In the genomic region with DNA sequence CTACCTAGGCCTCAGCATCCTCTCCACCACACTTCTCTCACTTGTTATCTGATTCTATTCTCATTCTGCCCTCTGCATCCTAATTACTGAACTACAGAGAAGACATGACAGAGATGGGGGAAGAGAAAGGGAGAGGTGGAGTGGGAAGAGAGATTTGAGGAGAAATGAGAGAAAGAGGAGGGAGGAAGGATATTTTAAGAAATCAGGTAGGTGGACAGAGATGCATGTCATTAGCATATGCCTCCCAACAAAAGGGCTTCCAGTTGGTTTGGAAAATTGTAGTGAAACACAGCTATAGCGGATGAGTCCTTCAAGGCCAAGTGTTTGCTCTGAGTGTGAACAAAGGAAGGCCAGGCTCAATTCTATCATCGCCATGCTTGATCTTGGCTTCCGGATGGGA, we compare ENCODE assay signal across 17 mouse cellular contexts.
"Had no signal": no experiment of that assay in that cellular context is flagged by ENCODE, and none has a peak within 500 bp of the region (broad histone marks: within the 10 kb centered on the region; RNA-seq: fewer than 3 reads in every experiment).

No protein-coding gene starts in this region.

- H3K4me1 ChIP-seq: neural tube, embryonic 12.5 days; neural tube, embryonic 13.5 days; neural tube, embryonic 15.5 days; stomach, embryonic 15.5 days had no signal

- H3K4me3 ChIP-seq: neural tube, embryonic 12.5 days; neural tube, embryonic 13.5 days; neural tube, embryonic 15.5 days; stomach, embryonic 15.5 days had no signal

- DNase-seq: retina, postnatal 1 day; right cerebral cortex, adult 18-20 months; right cerebral cortex, postnatal 14 days; right cerebral cortex, postnatal 25 days; right cerebral cortex, postnatal 4 days; spleen, adult 18-20 months; thymus, adult 18-20 months; thymus, adult 2 months; thymus, postnatal 14 days; thymus, postnatal 25 days; thymus, postnatal 36 days; thymus, postnatal 4 days had no signal

- H3K36me3 ChIP-seq: neural tube, embryonic 12.5 days; neural tube, embryonic 13.5 days; neural tube, embryonic 15.5 days; stomach, embryonic 15.5 days had no signal

- H3K9me3 ChIP-seq: neural tube, embryonic 12.5 days; neural tube, embryonic 13.5 days; neural tube, embryonic 15.5 days; stomach, embryonic 15.5 days had no signal

- H3K27ac ChIP-seq: neural tube, embryonic 12.5 days; neural tube, embryonic 13.5 days; neural tube, embryonic 15.5 days; stomach, embryonic 15.5 days; stomach, postnatal 0 days had no signal

- H3K27me3 ChIP-seq: neural tube, embryonic 12.5 days; neural tube, embryonic 13.5 days; neural tube, embryonic 15.5 days; stomach, embryonic 15.5 days had no signal
